Mouse (Mus musculus): Measurements from ENCODE around the gene Gm20906.
"Not testable (repeated sequence)": the region's sequence is repeated elsewhere in the genome, so short reads cannot be mapped to it uniquely, and the experiment has no call there.

Gene Gm20906

GRCm38 (mm10) chrY:87550666-87551065 is at the start of gene Gm20906:
Gm20906 (plus strand) TSS chrY:87550966.
- DNase-seq (ENCODE audit: extremely low read depth, low read depth, low spot score) = not testable (repeated sequence)

All from fat pad, adult 2 months (tissue).